1 mouse cellular context compared by ENCODE assay signal in the genomic region with DNA sequence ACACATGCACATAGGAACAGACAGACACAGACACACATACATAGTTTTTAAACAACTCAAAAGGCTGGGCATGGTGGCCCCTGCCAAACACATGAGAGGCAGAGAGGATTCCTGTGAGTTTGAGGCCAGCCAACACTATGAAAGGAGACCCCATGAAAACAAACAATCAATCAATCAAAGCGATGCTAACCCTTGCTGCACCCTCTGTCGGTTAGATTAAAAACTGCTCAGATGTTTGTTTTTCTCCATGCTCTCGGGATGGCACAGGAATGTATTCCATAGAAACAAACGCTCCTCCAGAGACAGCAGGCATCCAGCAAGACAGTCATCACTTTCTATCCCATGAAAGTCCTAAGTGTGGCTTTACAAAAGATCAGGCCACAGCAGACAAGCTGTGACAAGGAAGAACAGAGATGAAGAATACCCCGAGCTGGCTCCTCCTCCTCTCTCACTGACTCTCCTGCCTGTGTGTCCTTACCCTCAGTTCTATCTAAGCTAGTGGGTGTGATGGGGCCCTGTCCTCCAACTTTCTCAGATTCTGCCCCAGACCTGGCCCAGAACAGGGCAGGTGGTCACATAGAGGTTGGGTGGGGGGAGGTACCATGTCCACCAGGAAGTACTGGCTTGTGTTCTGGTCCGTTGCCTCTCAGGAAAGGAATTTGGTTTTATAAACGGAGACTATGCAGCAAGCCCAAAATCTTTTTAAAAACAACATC.
TF ChIP-seq lines count a peak whose summit lies in the region.

No protein-coding gene starts in this region.

TF ChIP-seq in CH12.LX, 34 proteins besides CTCF, POLR2A, EP300 and RAD21 (continued from another document):
- no peak for TF ChIP-seq CHD1 (IDR thresholded peaks at IDR 0.05; ENCODE audit: low read depth, low read length)
- no peak for TF ChIP-seq MXI1 (IDR thresholded peaks at IDR 0.05; ENCODE audit: low read depth, low read length)
- TF ChIP-seq GABPA (IDR thresholded peaks at IDR 0.05; ENCODE audit: insufficient replicate concordance, low read depth, low read length): no peak
- no peak for TF ChIP-seq MAX (IDR thresholded peaks at IDR 0.05; ENCODE audit: low read length)
- TF ChIP-seq CHD2 (IDR thresholded peaks at IDR 0.05; ENCODE audit: low read length): no peak
- no peak for TF ChIP-seq ZC3H11A (IDR thresholded peaks at IDR 0.05; ENCODE audit: low read depth, low read length)
- no peak for TF ChIP-seq ZKSCAN1 (IDR thresholded peaks at IDR 0.05; ENCODE audit: borderline replicate concordance, low read depth, low read length)
- TF ChIP-seq HCFC1 (IDR thresholded peaks at IDR 0.05; ENCODE audit: low read depth, low read length): no peak
- no peak for TF ChIP-seq PAX5 (IDR thresholded peaks at IDR 0.05; ENCODE audit: low read length)
- no peak for TF ChIP-seq USF1 (IDR thresholded peaks at IDR 0.05; ENCODE audit: low read depth, low read length)
- no peak for TF ChIP-seq MAZ (IDR thresholded peaks at IDR 0.05; ENCODE audit: low read depth, low read length)
- no peak for TF ChIP-seq POLR2AphosphoS2 (IDR thresholded peaks at IDR 0.05; ENCODE audit: low read depth, low read length)
- no peak for TF ChIP-seq SMC3 (IDR thresholded peaks at IDR 0.05; ENCODE audit: low read depth, low read length)
- TF ChIP-seq TCF12 (IDR thresholded peaks at IDR 0.05; ENCODE audit: low read depth, low read length): no peak
- no peak for TF ChIP-seq MEF2A (IDR thresholded peaks at IDR 0.05; ENCODE audit: borderline replicate concordance, low read depth, low read length)
- TF ChIP-seq MAFK (IDR thresholded peaks at IDR 0.05; ENCODE audit: insufficient replicate concordance, low read length): no peak
- no peak for TF ChIP-seq ZNF384 (IDR thresholded peaks at IDR 0.05; ENCODE audit: low read depth, low read length)
